Mouse (Mus musculus) cerebellum, adult 11 months (tissue): Measurements from ENCODE around the gene Mup17.
"Not testable (repeated sequence)": the region's sequence is repeated elsewhere in the genome, so short reads cannot be mapped to it uniquely, and the experiment has no call there.

ENCODE experiments used
- DNase-seq: peaks from one replicate; pipeline ENCODE4 v3.0.0; 2022

Mup17 gene

DNA sequence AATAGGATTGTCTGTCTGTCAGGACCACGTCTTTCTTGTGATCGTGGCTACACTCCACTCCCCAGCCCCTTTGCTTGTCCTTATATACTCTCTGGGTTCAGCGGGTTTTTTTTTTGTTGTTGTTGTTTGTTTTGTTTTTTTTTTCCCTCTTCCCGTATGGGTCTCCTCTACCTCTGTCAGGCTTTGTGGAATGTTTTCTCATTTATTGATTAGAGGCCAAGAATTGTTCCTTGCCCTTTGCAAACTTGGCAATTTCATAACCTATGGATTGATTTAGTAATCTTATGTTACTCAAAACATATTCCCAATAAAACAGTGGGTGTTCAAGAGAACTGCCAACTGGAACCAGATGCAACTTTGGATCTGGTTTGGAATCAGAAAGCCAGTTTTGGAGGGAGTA is at the start of gene Mup17:
Mup17 (minus strand) TSS at position 101 of the 400 bp plus-strand sequence.
- DNase-seq: not testable (repeated sequence)

DNA sequence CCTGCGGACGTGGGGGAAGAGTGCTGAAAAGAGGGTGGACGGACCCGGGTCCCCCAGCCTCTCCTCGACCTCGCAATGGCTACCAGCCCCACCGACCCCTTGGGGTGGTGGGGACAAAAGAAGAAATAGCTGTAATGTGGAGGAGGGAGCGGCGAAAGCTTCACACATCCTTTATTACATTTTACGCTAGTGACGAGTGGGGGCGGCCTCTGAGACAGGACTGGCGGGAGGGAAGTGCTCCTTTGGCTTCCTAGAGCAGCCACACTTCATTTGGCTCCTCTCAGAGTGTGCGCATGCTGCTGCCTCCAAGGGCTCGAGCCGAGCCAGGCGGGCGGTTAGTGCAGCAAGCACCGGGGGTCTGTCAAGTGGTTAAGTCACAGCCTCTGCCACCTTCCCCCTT is 24.1 kb downstream of the Mup17 start:
- not testable (repeated sequence) for DNase-seq

DNA sequence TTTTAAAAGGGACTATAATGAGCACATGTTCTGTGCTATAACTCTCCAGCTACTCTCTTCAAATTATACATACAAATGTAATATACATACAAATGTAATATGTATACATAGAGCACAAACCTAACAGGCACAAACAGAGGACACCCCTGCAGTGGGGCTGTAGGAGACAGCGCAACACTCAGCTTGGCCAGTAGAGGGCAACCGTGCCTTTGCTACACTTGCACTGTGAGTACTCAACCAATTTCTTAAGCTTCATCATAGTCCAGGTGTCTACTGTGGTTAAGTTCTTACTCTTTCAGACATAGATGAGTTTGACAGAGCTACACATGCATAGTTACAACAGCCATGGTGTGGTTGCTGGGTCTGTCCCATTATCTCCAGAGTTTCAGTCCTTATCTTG is 39.8 kb downstream of the Mup17 start:
- DNase-seq: not testable (repeated sequence)
